Mouse (Mus musculus) liver, embryonic 14.5 days (tissue): ENCODE data around the gene Pax8.

Source experiments
- CTCF ChIP-seq: IDR thresholded peaks from 2 replicates; pipeline ENCODE4 v1.5.1; 2016; ENCODE audit warnings: antibody characterized with exemption, low read depth, control low read depth
- EP300 ChIP-seq: IDR thresholded peaks from 2 replicates; pipeline ENCODE4 v1.6.1; 2016; ENCODE audit warnings: antibody characterized with exemption, low read depth

DNA sequence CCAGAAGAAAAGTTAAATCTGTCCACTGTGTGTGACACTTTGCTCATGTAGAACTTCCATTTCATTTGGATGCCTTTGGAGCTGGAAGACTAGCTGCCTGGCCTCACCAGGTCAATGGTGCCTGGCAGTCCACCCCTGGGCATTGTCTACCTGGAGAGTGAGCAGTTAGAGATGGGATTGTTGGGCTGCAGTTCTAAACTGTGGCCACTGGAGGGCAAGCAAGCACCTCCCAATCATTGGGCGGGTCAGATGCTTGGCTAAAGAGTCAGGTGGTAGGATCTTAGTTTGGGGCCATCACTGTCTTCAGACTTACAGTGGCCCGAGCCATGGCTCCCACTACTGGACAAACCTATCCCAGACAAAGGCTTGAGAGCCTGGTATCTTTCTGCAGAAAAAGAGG lies 66.2 kb downstream of the Pax8 start:
- TF ChIP-seq CTCF (peak; percentile 91), EP300 (no peak)
